Mouse (Mus musculus) lung, adult 2 months (tissue): ENCODE results near the gene 1700009N14Rik. TPM values are rescaled to one million over a fixed set of nuclear protein-coding genes. Genes with fewer than 3 reads are reported as not detected.

Experiments used
- DNase-seq: peaks from one replicate; pipeline ENCODE4 v3.0.0; 2022
- H3K4me1 ChIP-seq: fragments of 200-500 bp; 2 replicates; pipeline ENCODE4 v1.6.1; 2011; ENCODE audit warnings: low read length; ENCODE audit not compliant: control insufficient read depth, insufficient read depth
- H3K4me3 ChIP-seq: fragments of 200-500 bp; replicated peaks from 2 replicates; pipeline ENCODE3; 2011; ENCODE audit warnings: low read depth, mild to moderate bottlenecking, control low read depth, low read length; ENCODE audit errors: extremely low read depth
- CTCF ChIP-seq: fragments of 200-500 bp; IDR thresholded peaks from 2 replicates; pipeline ENCODE4 v1.5.1; 2011; ENCODE audit warnings: mild to moderate bottlenecking, low read length, control low read depth; ENCODE audit not compliant: insufficient read depth
- POLR2A ChIP-seq: fragments of 200-500 bp; IDR thresholded peaks from 2 replicates; pipeline ENCODE4 v1.6.1; 2011; ENCODE audit warnings: low read depth, mild to moderate bottlenecking, control low read depth, low read length, borderline replicate concordance; ENCODE audit errors: extremely low read depth
- WGBS: fragments of 180-500 bp; shearing (Covaris S2); methylation state at CpG from one replicate; pipeline ENCODE4 v1.1.7; 2018; 5-methylcytosine and 5-hydroxymethylcytosine counted together
- polyA plus RNA-seq: library from polyadenylated mRNA; depleted of rRNA; stranded (reverse); fragments of >200 nt; gene quantifications from 2 replicates; pipeline ENCODE4 v1.2.3, GENCODE M21; 2012; rRNA removed

The 1700009N14Rik gene
- polyA plus RNA-seq = not detected in 2 replicates

- WGBS = 58% methylated on average over 3 of the region's 3 CpGs
- H3K4me1 ChIP-seq = no peaks in the 10 kb centered on the region
- no peak within 1 kb of the TSS for H3K4me3 ChIP-seq
- DNase-seq = no peak
- TF ChIP-seq CTCF (no peak), POLR2A (no peak)
Measured at GRCm38 (mm10) chr4:39450069-39450468, at the start of gene 1700009N14Rik. Gene 1700009N14Rik (plus strand): TSS chr4:39450295.

- 70% methylated on average over 2 of the region's 2 CpGs for WGBS
Measured at GRCm38 (mm10) chr4:39437870-39438367, 12.2 kb upstream of the 1700009N14Rik start.

GRCm38 (mm10) chr4:39474291-39474690 lies 24.2 kb downstream of the 1700009N14Rik start:
- TF ChIP-seq CTCF = no peak
- no peak for DNase-seq
- Histone ChIP-seq H3K4me3 (no peak overlapping the region), H3K4me1 (no peaks in the 10 kb centered on the region)
- WGBS = 83% methylated on average over 2 of the region's 2 CpGs

More at GRCm38 (mm10) chr4:39437870-39438367, 12.2 kb upstream of the 1700009N14Rik start:
- TF ChIP-seq CTCF (no peak), POLR2A (no peak)
- Histone ChIP-seq H3K4me3 (no peak overlapping the region), H3K4me1 (no peaks in the 10 kb centered on the region)
- no peak for DNase-seq

- TF ChIP-seq POLR2A = no peak
- no peak for TF ChIP-seq CTCF
- 65% methylated on average over 8 of the region's 8 CpGs for WGBS
- DNase-seq = no peak
- Histone ChIP-seq H3K4me1 (no peaks in the 10 kb centered on the region), H3K4me3 (no peak overlapping the region)
Measured at GRCm38 (mm10) chr4:39486393-39486792, 36.3 kb downstream of the 1700009N14Rik start.

- WGBS = 35% methylated on average over 1 of the region's 1 CpGs
- TF ChIP-seq POLR2A (no peak), CTCF (no peak)
- no peaks in the 10 kb centered on the region for H3K4me1 ChIP-seq
Measured at GRCm38 (mm10) chr4:39493596-39493995, 43.5 kb downstream of the 1700009N14Rik start.

GRCm38 (mm10) chr4:39495875-39496274 lies 45.8 kb downstream of the 1700009N14Rik start:
- Histone ChIP-seq H3K4me3 (no peak overlapping the region), H3K4me1 (no peaks in the 10 kb centered on the region)
- WGBS = 74% methylated on average over 1 of the region's 1 CpGs
- TF ChIP-seq POLR2A (no peak), CTCF (no peak)
- no peak for DNase-seq

More at GRCm38 (mm10) chr4:39493596-39493995, 43.5 kb downstream of the 1700009N14Rik start:
- no peak overlapping the region for H3K4me3 ChIP-seq
- no peak for DNase-seq
